Mouse (Mus musculus): ENCODE measurements at regions not wholly inside any gene's neighbourhood (a gene's known extent, or its start where the extent isn't known, plus 50 kb on each side); places are given as distances from the start of the nearest gene placed in this dataset.

- TF ChIP-seq EP300 (IDR thresholded peaks at IDR 0.05) = peak; percentile 37; the same call in 1 of the 2 replicates
- TF ChIP-seq CTCF (IDR thresholded peaks at IDR 0.05) = no peak
Measured at GRCm38 (mm10) chr10:91988364-91988763, 733.9 kb downstream of the Nedd1 start.
